ENCODE assay signal across 24 mouse cellular contexts in the genomic region with DNA sequence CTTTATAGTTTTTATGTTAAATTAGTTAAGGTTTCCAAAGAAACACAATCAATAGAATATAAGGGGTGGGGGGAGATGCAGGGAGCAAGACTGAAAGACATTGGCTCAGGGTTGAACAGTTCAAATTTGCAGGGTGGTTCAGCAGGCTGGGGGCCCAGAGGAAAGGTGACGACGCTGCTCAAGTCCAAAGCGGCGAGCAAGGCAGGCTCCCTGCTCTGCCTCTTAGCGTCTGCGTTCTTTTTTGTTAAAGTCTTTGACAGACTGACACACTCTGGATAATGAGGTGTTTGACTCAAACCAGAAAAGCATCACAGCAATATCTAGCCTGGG. TPM values are rescaled to one million over a fixed set of nuclear protein-coding genes. Genes with fewer than 3 reads are reported as not detected.
A peak's percentile ranks its signal among the peaks of the same experiment; 100 is the strongest.
DNase-seq lines count a peak whose midpoint lies in the region; ATAC-seq and TF ChIP-seq lines count a peak whose summit lies in the region.
"Had no signal": no experiment of that assay in that cellular context is flagged by ENCODE, and none has a peak within 500 bp of the region (broad histone marks: within the 10 kb centered on the region; RNA-seq: fewer than 3 reads in every experiment).

No protein-coding gene starts in this region.

- peak; percentile 83 for ATAC-seq in limb, embryonic 13.5 days (ENCODE audit: low FRiP score, low read depth)
- peak; percentile 64; the same call in 1 of the 2 replicates for ATAC-seq in limb, embryonic 14.5 days (ENCODE audit: low FRiP score, low read depth)
- no peak for ATAC-seq in megakaryocyte progenitor cell, adult 5-6 weeks (replicated peaks; ENCODE audit: poor library complexity)
- ATAC-seq: CD4-positive, CD25-positive, alpha-beta regulatory T cell, adult 4 months; forebrain, embryonic 14.5 days had no signal

- 35% methylated on average over 6 of the region's 6 CpGs for WGBS in limb, embryonic 13.5 days
- 28% methylated on average over 6 of the region's 6 CpGs for WGBS in limb, embryonic 14.5 days

- H3K27me3 ChIP-seq in limb, embryonic 13.5 days: no peaks in the 10 kb centered on the region
- no peaks in the 10 kb centered on the region for H3K27me3 ChIP-seq in limb, embryonic 14.5 days (ENCODE audit: control insufficient read depth, insufficient read depth, low read length)
- H3K27me3 ChIP-seq: embryonic facial prominence, embryonic 12.5 days; embryonic facial prominence, embryonic 15.5 days; heart, embryonic 12.5 days; heart, embryonic 15.5 days had no signal

- no peak overlapping the region for H3K4me3 ChIP-seq in layer of hippocampus, adult 2 months
- H3K4me3 ChIP-seq in limb, embryonic 13.5 days: no peak overlapping the region
- no peak overlapping the region for H3K4me3 ChIP-seq in limb, embryonic 14.5 days (replicated peaks; ENCODE audit: low read length)
- H3K4me3 ChIP-seq: embryonic facial prominence, embryonic 12.5 days; embryonic facial prominence, embryonic 15.5 days; gastrocnemius, adult 2 months; heart, embryonic 12.5 days; heart, embryonic 15.5 days had no signal

- H3K36me3 ChIP-seq in limb, embryonic 13.5 days: no peaks in the 10 kb centered on the region
- no peaks in the 10 kb centered on the region for H3K36me3 ChIP-seq in limb, embryonic 14.5 days (ENCODE audit: control insufficient read depth, insufficient read depth, low read length)
- H3K36me3 ChIP-seq: embryonic facial prominence, embryonic 12.5 days; embryonic facial prominence, embryonic 15.5 days; heart, embryonic 12.5 days; heart, embryonic 15.5 days had no signal

- peak overlapping the region; percentile 52 for H3K4me2 ChIP-seq in limb, embryonic 13.5 days (replicated peaks)
- H3K4me2 ChIP-seq in limb, embryonic 14.5 days (replicated peaks; ENCODE audit: low read depth, low read length, severe bottlenecking): peak overlapping the region; percentile 34; the same call in 1 of the 2 replicates
- H3K4me2 ChIP-seq: embryonic facial prominence, embryonic 12.5 days; embryonic facial prominence, embryonic 15.5 days; heart, embryonic 12.5 days; heart, embryonic 15.5 days had no signal

- no peak for TF ChIP-seq POLR2A in limb, embryonic 14.5 days (IDR thresholded peaks at IDR 0.05; ENCODE audit: borderline replicate concordance, extremely low read depth, insufficient read depth, insufficient read length)

- no peaks in the 10 kb centered on the region for H3K9me3 ChIP-seq in limb, embryonic 13.5 days
- H3K9me3 ChIP-seq in limb, embryonic 14.5 days (ENCODE audit: control insufficient read depth, low read length): no peaks in the 10 kb centered on the region
- H3K9me3 ChIP-seq: embryonic facial prominence, embryonic 12.5 days; embryonic facial prominence, embryonic 15.5 days; heart, embryonic 12.5 days; heart, embryonic 15.5 days had no signal

- no peak for DNase-seq in layer of hippocampus, adult 2 months (ENCODE audit: low spot score in 2 of 2)
- no peak for DNase-seq in layer of hippocampus, postnatal 25 days (ENCODE audit: extremely low spot score in 1 of 2, low spot score in 1 of 2)
- DNase-seq in limb, embryonic 14.5 days (ENCODE audit: low spot score): no peak
- no peak for DNase-seq in right cerebral cortex, postnatal 25 days
- DNase-seq: adrenal gland, adult 2 months; adrenal gland, postnatal 14 days; cerebellum, adult 11 months; cerebellum, adult 2 months; cerebellum, adult 9-11 months; cerebellum, postnatal 25 days; forebrain, postnatal 0 days; gastrocnemius, adult 2 months; gastrocnemius, postnatal 14 days; heart, adult 18-20 months; heart, postnatal 10 days; heart, postnatal 4 days had no signal

- peak overlapping the region; percentile 74; the same call in 1 of the 2 replicates for H3K27ac ChIP-seq in layer of hippocampus, adult 2 months
- H3K27ac ChIP-seq in limb, embryonic 13.5 days: peak overlapping the region; percentile 15; the same call in 1 of the 2 replicates
- no peak overlapping the region for H3K27ac ChIP-seq in limb, embryonic 14.5 days (replicated peaks; ENCODE audit: low read depth, low read length)
- H3K27ac ChIP-seq: embryonic facial prominence, embryonic 12.5 days; embryonic facial prominence, embryonic 15.5 days; gastrocnemius, adult 2 months; heart, embryonic 15.5 days had no signal

- H3K9ac ChIP-seq in limb, embryonic 13.5 days: no peak overlapping the region
- H3K9ac ChIP-seq in limb, embryonic 14.5 days (ENCODE audit: low read depth, low read length, severe bottlenecking): no peak overlapping the region
- H3K9ac ChIP-seq: embryonic facial prominence, embryonic 12.5 days; embryonic facial prominence, embryonic 15.5 days; forebrain, postnatal 0 days; heart, embryonic 12.5 days; heart, embryonic 15.5 days had no signal

- peaks cover 23% of the 10 kb centered on the region for H3K4me1 ChIP-seq in limb, embryonic 13.5 days
- peaks cover 7% of the 10 kb centered on the region; the same call in 1 of the 2 replicates for H3K4me1 ChIP-seq in limb, embryonic 14.5 days (ENCODE audit: control insufficient read depth, insufficient read depth, low read length)
- H3K4me1 ChIP-seq: embryonic facial prominence, embryonic 12.5 days; embryonic facial prominence, embryonic 15.5 days; heart, embryonic 12.5 days; heart, embryonic 15.5 days had no signal

- TF ChIP-seq CTCF in layer of hippocampus, adult 2 months (conservative IDR thresholded peaks at IDR 0.05): no peak

RNA-seq across cellular contexts. Expression of gene Sub1, which starts 21.6 kb away (rescaled TPM):
- 100 to 1,000 TPM; 303 to 321 TPM for total RNA-seq in layer of hippocampus, adult 2 months (2021)
- 100 to 1,000 TPM; 305 to 336 TPM for total RNA-seq in layer of hippocampus, postnatal 25 days (2021)
- polyA plus RNA-seq in limb, embryonic 13.5 days (2015; fragmentation: Nextera tagmentation; extraction: Ambion mirVana): 859 and 861 TPM in 2 replicates
- polyA plus RNA-seq in limb, embryonic 14.5 days (2012; rRNA removed): 133 and 226 TPM in 2 replicates
- polyA plus RNA-seq in limb, embryonic 14.5 days (2014; fragmentation: Nextera tagmentation; extraction: Ambion mirVana): 726 and 728 TPM in 2 replicates
- 615 and 783 TPM in 2 replicates for total RNA-seq in megakaryocyte progenitor cell, adult 5-6 weeks (2015)
- 811 and 824 TPM in 2 replicates for total RNA-seq in megakaryocyte progenitor cell, adult 5-6 weeks (2017)
